Mouse (Mus musculus): Measurements from ENCODE around the gene Ccdc15. TPM values are rescaled to one million over a fixed set of nuclear protein-coding genes. Genes with fewer than 3 reads are reported as not detected.
A peak's percentile ranks its signal among the peaks of the same experiment; 100 is the strongest.
"Not testable (repeated sequence)": the region's sequence is repeated elsewhere in the genome, so short reads cannot be mapped to it uniquely, and the experiment has no call there.

Gene Ccdc15
- polyA plus RNA-seq, 1 experiment: 0.66 TPM

GRCm38 (mm10) chr9:37349050-37349449 lies 818 bp upstream of the Ccdc15 start:
- Histone ChIP-seq H3K4me1 (ENCODE audit: control insufficient read depth, insufficient read depth, insufficient read length, low read length) (peaks cover 6% of the 10 kb centered on the region; the same call in 1 of the 2 replicates), H3K27ac (ENCODE audit: insufficient read depth, low read depth, low read length) (no peak overlapping the region), H3K36me3 (ENCODE audit: control insufficient read depth, insufficient read depth, low read length) (no peaks in the 10 kb centered on the region), H3K4me3 (ENCODE audit: low read depth, low read length) (no peak overlapping the region), H3K27me3 (ENCODE audit: control insufficient read depth, insufficient read depth, low read length) (no peaks in the 10 kb centered on the region)
- no peak for TF ChIP-seq POLR2A (IDR thresholded peaks at IDR 0.05; ENCODE audit: low read depth, low read length)
- no peak for TF ChIP-seq CTCF (IDR thresholded peaks at IDR 0.05; ENCODE audit: extremely low read depth, insufficient read length, insufficient replicate concordance, low read depth, low read length)
- 87% methylated on average over 3 of the region's 3 CpGs for WGBS

- 8% methylated on average over 12 of the region's 12 CpGs for WGBS
- H3K4me3 ChIP-seq (ENCODE audit: low read depth, low read length): peak overlapping the region; percentile 79
- H3K27me3 ChIP-seq (ENCODE audit: control insufficient read depth, insufficient read depth, low read length): no peaks in the 10 kb centered on the region
- TF ChIP-seq POLR2A (IDR thresholded peaks at IDR 0.05; ENCODE audit: low read depth, low read length): no peak
- TF ChIP-seq CTCF (IDR thresholded peaks at IDR 0.05; ENCODE audit: extremely low read depth, insufficient read length, insufficient replicate concordance, low read depth, low read length): no peak
- peak overlapping the region; percentile 51 for H3K27ac ChIP-seq (ENCODE audit: insufficient read depth, low read depth, low read length)
- peaks cover 6% of the 10 kb centered on the region; the same call in 1 of the 2 replicates for H3K4me1 ChIP-seq (ENCODE audit: control insufficient read depth, insufficient read depth, insufficient read length, low read length)
- H3K36me3 ChIP-seq (ENCODE audit: control insufficient read depth, insufficient read depth, low read length): no peaks in the 10 kb centered on the region; the same call in 1 of the 2 replicates
Measured at GRCm38 (mm10) chr9:37347184-37347987, 846 bp downstream of the Ccdc15 start.

GRCm38 (mm10) chr9:37345406-37345805 lies 2.8 kb downstream of the Ccdc15 start:
- no peak overlapping the region for H3K27ac ChIP-seq (ENCODE audit: insufficient read depth, low read depth, low read length)
- H3K36me3 ChIP-seq (ENCODE audit: control insufficient read depth, insufficient read depth, low read length): no peaks in the 10 kb centered on the region; the same call in 1 of the 2 replicates
- H3K4me3 ChIP-seq (ENCODE audit: low read depth, low read length): no peak overlapping the region
- TF ChIP-seq POLR2A (IDR thresholded peaks at IDR 0.05; ENCODE audit: low read depth, low read length) (no peak), CTCF (IDR thresholded peaks at IDR 0.05; ENCODE audit: extremely low read depth, insufficient read length, insufficient replicate concordance, low read depth, low read length) (no peak)
- no peaks in the 10 kb centered on the region for H3K27me3 ChIP-seq (ENCODE audit: control insufficient read depth, insufficient read depth, low read length)
- 69% methylated on average over 3 of the region's 3 CpGs for WGBS
- H3K4me1 ChIP-seq (ENCODE audit: control insufficient read depth, insufficient read depth, insufficient read length, low read length): peaks cover 6% of the 10 kb centered on the region; the same call in 1 of the 2 replicates

GRCm38 (mm10) chr9:37329456-37329855 lies 18.8 kb downstream of the Ccdc15 start:
- Histone ChIP-seq H3K27ac (ENCODE audit: insufficient read depth, low read depth, low read length) (no peak overlapping the region), H3K4me1 (ENCODE audit: control insufficient read depth, insufficient read depth, insufficient read length, low read length) (no peaks in the 10 kb centered on the region), H3K36me3 (ENCODE audit: control insufficient read depth, insufficient read depth, low read length) (no peaks in the 10 kb centered on the region), H3K4me3 (ENCODE audit: low read depth, low read length) (no peak overlapping the region), H3K27me3 (ENCODE audit: control insufficient read depth, insufficient read depth, low read length) (no peaks in the 10 kb centered on the region)
- TF ChIP-seq CTCF (IDR thresholded peaks at IDR 0.05; ENCODE audit: extremely low read depth, insufficient read length, insufficient replicate concordance, low read depth, low read length) (no peak), POLR2A (IDR thresholded peaks at IDR 0.05; ENCODE audit: low read depth, low read length) (no peak)
- 31% methylated on average over 3 of the region's 3 CpGs for WGBS

GRCm38 (mm10) chr9:37301720-37302119 lies 46.5 kb downstream of the Ccdc15 start:
- 0 out of 2 replicates have a peak, but pooled peaks cover 3% of the 10 kb centered on the region for H3K36me3 ChIP-seq (ENCODE audit: control insufficient read depth, insufficient read depth, low read length)
- no peaks in the 10 kb centered on the region for H3K27me3 ChIP-seq (ENCODE audit: control insufficient read depth, insufficient read depth, low read length)
- TF ChIP-seq POLR2A (IDR thresholded peaks at IDR 0.05; ENCODE audit: low read depth, low read length): no peak
- TF ChIP-seq CTCF (IDR thresholded peaks at IDR 0.05; ENCODE audit: extremely low read depth, insufficient read length, insufficient replicate concordance, low read depth, low read length): no peak
- no peak overlapping the region for H3K4me3 ChIP-seq (ENCODE audit: low read depth, low read length)
- no peaks in the 10 kb centered on the region for H3K4me1 ChIP-seq (ENCODE audit: control insufficient read depth, insufficient read depth, insufficient read length, low read length)
- H3K27ac ChIP-seq (ENCODE audit: insufficient read depth, low read depth, low read length): no peak overlapping the region
- 79% methylated on average over 1 of the region's 1 CpGs for WGBS

- 67% methylated on average over 1 of the region's 1 CpGs for whole genome bisulfite sequencing
- H3K4me3 ChIP-seq (ENCODE audit: low read depth, low read length); H3K4me1 ChIP-seq (ENCODE audit: control insufficient read depth, insufficient read depth, insufficient read length, low read length); H3K36me3 ChIP-seq (ENCODE audit: control insufficient read depth, insufficient read depth, low read length); H3K27me3 ChIP-seq (ENCODE audit: control insufficient read depth, insufficient read depth, low read length); H3K27ac ChIP-seq (ENCODE audit: insufficient read depth, low read depth, low read length): not testable (repeated sequence)
Measured at GRCm38 (mm10) chr9:37300501-37300900, 47.7 kb downstream of the Ccdc15 start.

- TF ChIP-seq CTCF (IDR thresholded peaks at IDR 0.05; ENCODE audit: extremely low read depth, insufficient read length, insufficient replicate concordance, low read depth, low read length): no peak
- no peak for TF ChIP-seq POLR2A (IDR thresholded peaks at IDR 0.05; ENCODE audit: low read depth, low read length)
Measured at GRCm38 (mm10) chr9:37295586-37295985, 52.6 kb downstream of the Ccdc15 start.

More at GRCm38 (mm10) chr9:37295586-37295985, 52.6 kb downstream of the Ccdc15 start:
- no peak overlapping the region for H3K4me3 ChIP-seq (ENCODE audit: low read depth, low read length)
- no peaks in the 10 kb centered on the region; the same call in 1 of the 2 replicates for H3K27me3 ChIP-seq (ENCODE audit: control insufficient read depth, insufficient read depth, low read length)
- no peak overlapping the region for H3K27ac ChIP-seq (ENCODE audit: insufficient read depth, low read depth, low read length)
- H3K4me1 ChIP-seq (ENCODE audit: control insufficient read depth, insufficient read depth, insufficient read length, low read length): no peaks in the 10 kb centered on the region
- H3K36me3 ChIP-seq (ENCODE audit: control insufficient read depth, insufficient read depth, low read length): no peaks in the 10 kb centered on the region

All from small intestine, adult 2 months (tissue).